Mouse (Mus musculus): ENCODE measurements around the gene Rbms1. TPM values are rescaled to one million over a fixed set of nuclear protein-coding genes. Genes with fewer than 3 reads are reported as not detected.
A peak's percentile ranks its signal among the peaks of the same experiment; 100 is the strongest.

Gene Rbms1
- polyA plus RNA-seq, 2 experiments from 2014 or later: 15.3 to 29.9 TPM

GRCm38 (mm10) chr2:60914524-60915280 lies 48.3 kb downstream of the Rbms1 start:
- ATAC-seq: no peak

GRCm38 (mm10) chr2:60913281-60913680 lies 49.7 kb downstream of the Rbms1 start:
- ATAC-seq: no peak

- no peak for ATAC-seq
These were observed 51.3 kb downstream of the Rbms1 start for GRCm38 (mm10) chr2:60911716-60912115.

GRCm38 (mm10) chr2:60910820-60911219 lies 52.2 kb downstream of the Rbms1 start:
- no peak for ATAC-seq

GRCm38 (mm10) chr2:60908551-60908950 lies 54.4 kb downstream of the Rbms1 start:
- ATAC-seq: no peak

- no peak for ATAC-seq
These were observed 54.9 kb downstream of the Rbms1 start for GRCm38 (mm10) chr2:60908116-60908515.

GRCm38 (mm10) chr2:60905283-60905682 lies 57.7 kb downstream of the Rbms1 start:
- ATAC-seq: peak; percentile 25

- ATAC-seq: peak; percentile 93
These were observed 58.9 kb downstream of the Rbms1 start for GRCm38 (mm10) chr2:60904141-60904540.

GRCm38 (mm10) chr2:60903535-60903934 lies 59.5 kb downstream of the Rbms1 start:
- no peak for ATAC-seq

GRCm38 (mm10) chr2:60902446-60903137 lies 60.4 kb downstream of the Rbms1 start:
- no peak for ATAC-seq

GRCm38 (mm10) chr2:60901511-60901951 lies 61.5 kb downstream of the Rbms1 start:
- no peak for ATAC-seq

GRCm38 (mm10) chr2:60901013-60901412 lies 62.0 kb downstream of the Rbms1 start:
- no peak for ATAC-seq

GRCm38 (mm10) chr2:60893042-60893441 lies 70.0 kb downstream of the Rbms1 start:
- ATAC-seq: no peak

GRCm38 (mm10) chr2:60883931-60884330 lies 79.1 kb downstream of the Rbms1 start:
- ATAC-seq: no peak

GRCm38 (mm10) chr2:60883043-60883365 lies 80.0 kb downstream of the Rbms1 start:
- no peak for ATAC-seq

GRCm38 (mm10) chr2:60882202-60883042 lies 80.6 kb downstream of the Rbms1 start:
- ATAC-seq: no peak

- no peak for ATAC-seq
These were observed 81.4 kb downstream of the Rbms1 start for GRCm38 (mm10) chr2:60881571-60882041.

GRCm38 (mm10) chr2:60880789-60881570 lies 82.0 kb downstream of the Rbms1 start:
- peak; percentile 53 for ATAC-seq

- no peak for ATAC-seq
These were observed 82.8 kb downstream of the Rbms1 start for GRCm38 (mm10) chr2:60879966-60880788.

GRCm38 (mm10) chr2:60879141-60879818 lies 83.7 kb downstream of the Rbms1 start:
- no peak for ATAC-seq
